Mouse (Mus musculus) neural tube, embryonic 15.5 days (tissue): Measurements from ENCODE around the gene Znrf3. TPM values are rescaled to one million over a fixed set of nuclear protein-coding genes. Genes with fewer than 3 reads are reported as not detected.

Source experiments
- ATAC-seq: fragments of 200-750 bp; cut with Nextera tagmentation; 2 replicates; pipeline ENCODE4 v1.8.0; 2017; ENCODE audit warnings: mild to moderate bottlenecking, moderate TSS enrichment, moderate library complexity; ENCODE audit not compliant: low FRiP score
- H3K27ac ChIP-seq: fragments of 300-500 bp; sonication (generic); replicated peaks from 2 replicates; pipeline ENCODE4 v1.5.1; 2015; ENCODE audit warnings: mild to moderate bottlenecking, inconsistent platforms
- H3K27me3 ChIP-seq: fragments of 300-500 bp; sonication (generic); replicated peaks from 2 replicates; pipeline ENCODE4 v1.6.1; 2015; ENCODE audit warnings: inconsistent platforms
- H3K36me3 ChIP-seq: fragments of 300-500 bp; sonication (generic); 2 replicates; pipeline ENCODE4 v1.6.1; 2015; ENCODE audit warnings: inconsistent platforms
- H3K4me1 ChIP-seq: fragments of 300-500 bp; sonication (generic); 2 replicates; pipeline ENCODE4 v1.6.1; 2015; ENCODE audit warnings: inconsistent platforms
- H3K4me2 ChIP-seq: fragments of 300-500 bp; sonication (generic); 2 replicates; pipeline ENCODE4 v1.6.1; 2015; ENCODE audit warnings: inconsistent platforms, mild to moderate bottlenecking, moderate library complexity
- H3K4me3 ChIP-seq: fragments of 300-500 bp; sonication (generic); replicated peaks from 2 replicates; pipeline ENCODE4 v1.5.1; 2015; ENCODE audit warnings: mild to moderate bottlenecking, inconsistent platforms
- H3K9ac ChIP-seq: fragments of 300-500 bp; sonication (generic); replicated peaks from 2 replicates; pipeline ENCODE4 v1.6.1; 2015; ENCODE audit warnings: mild to moderate bottlenecking, inconsistent platforms
- H3K9me3 ChIP-seq: fragments of 300-500 bp; sonication (generic); replicated peaks from 2 replicates; pipeline ENCODE4 v1.6.1; 2016; ENCODE audit warnings: inconsistent platforms
- WGBS: fragments of 180-500 bp; shearing (Covaris S2); methylation state at CpG from one replicate; pipeline ENCODE4 v1.1.7; 2015; ENCODE audit warnings: mixed read lengths; 5-methylcytosine and 5-hydroxymethylcytosine counted together
- polyA plus RNA-seq: library from polyadenylated mRNA; unstranded; fragments of >200 nt; fragmentation: Nextera tagmentation; extraction: Ambion mirVana; gene quantifications from 2 replicates; pipeline ENCODE4 v1.2.1, GENCODE M21; 2015

Gene Znrf3
- polyA plus RNA-seq, 1 experiment from 2014 or later, result 7.2 TPM

- no peak overlapping the region for H3K4me3 ChIP-seq
- H3K27ac ChIP-seq, result no peak overlapping the region
- no peak for ATAC-seq
- H3K9ac ChIP-seq, result no peak overlapping the region
- no peaks in the 10 kb centered on the region for H3K36me3 ChIP-seq
- no peaks in the 10 kb centered on the region for H3K9me3 ChIP-seq
- 0 out of 2 replicates have a peak, but pooled peaks cover 2% of the 10 kb centered on the region for H3K4me1 ChIP-seq
- H3K27me3 ChIP-seq, result no peaks in the 10 kb centered on the region
- no peak overlapping the region for H3K4me2 ChIP-seq
Measured at GRCm38 (mm10) chr11:5436988-5437387, 7.7 kb downstream of the Znrf3 start.

- Histone ChIP-seq H3K36me3 (no peaks in the 10 kb centered on the region), H3K9me3 (no peaks in the 10 kb centered on the region), H3K4me1 (peaks cover 6% of the 10 kb centered on the region; the same call in 1 of the 2 replicates), H3K9ac (no peak overlapping the region), H3K4me2 (no peak overlapping the region), H3K27me3 (no peaks in the 10 kb centered on the region), H3K27ac (no peak overlapping the region), H3K4me3 (no peak overlapping the region)
- no peak for ATAC-seq
- WGBS, result 100% methylated on average over 1 of the region's 1 CpGs
Measured at GRCm38 (mm10) chr11:5435493-5435892, 9.2 kb downstream of the Znrf3 start.

GRCm38 (mm10) chr11:5432330-5432729 is 12.3 kb downstream of the Znrf3 start:
- peaks cover 6% of the 10 kb centered on the region; the same call in 1 of the 2 replicates for H3K4me1 ChIP-seq
- no peak overlapping the region for H3K27ac ChIP-seq

GRCm38 (mm10) chr11:5430863-5431262 is 13.8 kb downstream of the Znrf3 start:
- Histone ChIP-seq H3K4me2 (no peak overlapping the region), H3K4me1 (peaks cover 6% of the 10 kb centered on the region; the same call in 1 of the 2 replicates), H3K9ac (no peak overlapping the region), H3K27ac (no peak overlapping the region), H3K36me3 (no peaks in the 10 kb centered on the region), H3K4me3 (no peak overlapping the region), H3K27me3 (no peaks in the 10 kb centered on the region), H3K9me3 (no peaks in the 10 kb centered on the region)
- ATAC-seq, result no peak
- WGBS, result 68% methylated on average over 1 of the region's 1 CpGs

More at GRCm38 (mm10) chr11:5432330-5432729, 12.3 kb downstream of the Znrf3 start:
- no peak for ATAC-seq
- H3K4me2 ChIP-seq, result no peak overlapping the region
- WGBS, result 60% methylated on average over 2 of the region's 2 CpGs
- H3K9me3 ChIP-seq, result no peaks in the 10 kb centered on the region
- no peaks in the 10 kb centered on the region for H3K36me3 ChIP-seq
- H3K9ac ChIP-seq, result no peak overlapping the region
- no peak overlapping the region for H3K4me3 ChIP-seq
- H3K27me3 ChIP-seq, result no peaks in the 10 kb centered on the region

DNA sequence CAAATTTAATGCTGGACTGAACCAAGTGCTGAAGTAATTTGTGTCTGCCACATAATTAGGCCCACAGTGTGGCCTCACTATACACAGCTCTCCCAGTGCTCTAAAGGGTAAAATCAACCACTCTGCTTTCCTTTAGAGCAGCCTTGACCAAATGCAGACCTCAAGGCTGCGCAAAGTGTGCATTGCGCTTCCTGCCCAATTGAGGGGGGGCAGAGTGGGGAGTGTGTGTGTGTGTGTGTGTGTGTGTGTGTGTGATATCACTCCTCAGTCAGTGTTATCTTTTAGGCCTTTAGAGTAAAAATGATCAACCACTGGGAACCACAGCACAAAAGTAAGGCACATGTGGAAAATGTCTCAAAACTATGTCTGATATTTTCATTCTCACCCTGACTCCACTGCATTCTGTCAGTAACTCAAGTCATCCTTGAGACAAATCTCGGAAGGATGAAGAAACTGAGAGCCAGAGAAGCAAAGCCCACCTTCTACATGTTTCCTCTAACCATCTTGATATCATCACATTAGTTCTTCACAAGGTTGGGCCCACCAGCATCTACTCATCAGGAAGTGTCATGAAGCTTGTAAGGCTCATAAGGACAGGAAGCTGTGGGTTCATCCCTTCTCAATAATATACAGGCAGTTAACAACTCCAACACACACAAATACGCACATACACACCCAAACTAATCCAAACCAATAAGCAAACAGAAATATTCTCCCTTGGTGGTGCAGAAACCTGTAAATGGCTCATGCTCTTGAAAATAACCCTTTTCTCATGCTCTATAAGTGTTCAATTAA is 15.1 kb downstream of the Znrf3 start:
- ATAC-seq, result no peak
- WGBS, result 94% methylated on average over 4 of the region's 4 CpGs
- no peaks in the 10 kb centered on the region for H3K27me3 ChIP-seq

GRCm38 (mm10) chr11:5427251-5427650 is 17.4 kb downstream of the Znrf3 start:
- H3K9ac ChIP-seq, result no peak overlapping the region
- H3K4me2 ChIP-seq, result no peak overlapping the region
- 77% methylated on average over 3 of the region's 3 CpGs for WGBS
- peaks cover 8% of the 10 kb centered on the region for H3K4me1 ChIP-seq
- no peak overlapping the region for H3K4me3 ChIP-seq
- no peaks in the 10 kb centered on the region for H3K27me3 ChIP-seq
- H3K27ac ChIP-seq, result no peak overlapping the region
- no peaks in the 10 kb centered on the region for H3K36me3 ChIP-seq
- ATAC-seq, result no peak
- no peaks in the 10 kb centered on the region for H3K9me3 ChIP-seq

More for the DNA sequence above, 15.1 kb downstream of the Znrf3 start:
- Histone ChIP-seq H3K9me3 (no peaks in the 10 kb centered on the region), H3K36me3 (no peaks in the 10 kb centered on the region), H3K27ac (no peak overlapping the region), H3K4me2 (no peak overlapping the region), H3K4me1 (peaks cover 4% of the 10 kb centered on the region; the same call in 1 of the 2 replicates), H3K4me3 (no peak overlapping the region), H3K9ac (no peak overlapping the region)

- H3K36me3 ChIP-seq, result no peaks in the 10 kb centered on the region
- no peaks in the 10 kb centered on the region for H3K9me3 ChIP-seq
- peaks cover 13% of the 10 kb centered on the region for H3K4me1 ChIP-seq
- no peak for ATAC-seq
- H3K27me3 ChIP-seq, result no peaks in the 10 kb centered on the region
- WGBS, result 98% methylated on average over 2 of the region's 2 CpGs
- no peak overlapping the region for H3K27ac ChIP-seq
- no peak overlapping the region for H3K4me3 ChIP-seq
- H3K9ac ChIP-seq, result no peak overlapping the region
- no peak overlapping the region for H3K4me2 ChIP-seq
Measured at GRCm38 (mm10) chr11:5426317-5426716, 18.3 kb downstream of the Znrf3 start.

GRCm38 (mm10) chr11:5425106-5425505 is 19.5 kb downstream of the Znrf3 start:
- Histone ChIP-seq H3K27me3 (no peaks in the 10 kb centered on the region), H3K27ac (no peak overlapping the region), H3K4me3 (no peak overlapping the region), H3K9ac (no peak overlapping the region), H3K4me1 (peaks cover 11% of the 10 kb centered on the region), H3K9me3 (no peaks in the 10 kb centered on the region), H3K36me3 (no peaks in the 10 kb centered on the region), H3K4me2 (no peak overlapping the region)
- 40% methylated on average over 2 of the region's 2 CpGs for WGBS
- no peak for ATAC-seq

GRCm38 (mm10) chr11:5424185-5424584 is 20.5 kb downstream of the Znrf3 start:
- Histone ChIP-seq H3K4me1 (peaks cover 11% of the 10 kb centered on the region), H3K9ac (no peak overlapping the region), H3K4me3 (no peak overlapping the region), H3K4me2 (no peak overlapping the region), H3K9me3 (no peaks in the 10 kb centered on the region), H3K36me3 (no peaks in the 10 kb centered on the region), H3K27me3 (no peaks in the 10 kb centered on the region), H3K27ac (no peak overlapping the region)
- ATAC-seq, result no peak
- 85% methylated on average over 4 of the region's 4 CpGs for WGBS

- Histone ChIP-seq H3K27ac (no peak overlapping the region), H3K9me3 (no peaks in the 10 kb centered on the region), H3K4me1 (peaks cover 11% of the 10 kb centered on the region), H3K27me3 (no peaks in the 10 kb centered on the region), H3K9ac (no peak overlapping the region), H3K4me2 (no peak overlapping the region), H3K4me3 (no peak overlapping the region), H3K36me3 (no peaks in the 10 kb centered on the region)
- no peak for ATAC-seq
Measured at GRCm38 (mm10) chr11:5423000-5423399, 21.6 kb downstream of the Znrf3 start.

- H3K36me3 ChIP-seq, result no peaks in the 10 kb centered on the region
- no peak overlapping the region for H3K9ac ChIP-seq
- WGBS, result 55% methylated on average over 1 of the region's 1 CpGs
- no peak overlapping the region for H3K4me3 ChIP-seq
- no peaks in the 10 kb centered on the region for H3K9me3 ChIP-seq
- H3K4me2 ChIP-seq, result no peak overlapping the region
- peaks cover 11% of the 10 kb centered on the region for H3K4me1 ChIP-seq
- H3K27me3 ChIP-seq, result no peaks in the 10 kb centered on the region
- ATAC-seq, result no peak
- H3K27ac ChIP-seq, result no peak overlapping the region
Measured at GRCm38 (mm10) chr11:5422252-5422636, 22.4 kb downstream of the Znrf3 start.

DNA sequence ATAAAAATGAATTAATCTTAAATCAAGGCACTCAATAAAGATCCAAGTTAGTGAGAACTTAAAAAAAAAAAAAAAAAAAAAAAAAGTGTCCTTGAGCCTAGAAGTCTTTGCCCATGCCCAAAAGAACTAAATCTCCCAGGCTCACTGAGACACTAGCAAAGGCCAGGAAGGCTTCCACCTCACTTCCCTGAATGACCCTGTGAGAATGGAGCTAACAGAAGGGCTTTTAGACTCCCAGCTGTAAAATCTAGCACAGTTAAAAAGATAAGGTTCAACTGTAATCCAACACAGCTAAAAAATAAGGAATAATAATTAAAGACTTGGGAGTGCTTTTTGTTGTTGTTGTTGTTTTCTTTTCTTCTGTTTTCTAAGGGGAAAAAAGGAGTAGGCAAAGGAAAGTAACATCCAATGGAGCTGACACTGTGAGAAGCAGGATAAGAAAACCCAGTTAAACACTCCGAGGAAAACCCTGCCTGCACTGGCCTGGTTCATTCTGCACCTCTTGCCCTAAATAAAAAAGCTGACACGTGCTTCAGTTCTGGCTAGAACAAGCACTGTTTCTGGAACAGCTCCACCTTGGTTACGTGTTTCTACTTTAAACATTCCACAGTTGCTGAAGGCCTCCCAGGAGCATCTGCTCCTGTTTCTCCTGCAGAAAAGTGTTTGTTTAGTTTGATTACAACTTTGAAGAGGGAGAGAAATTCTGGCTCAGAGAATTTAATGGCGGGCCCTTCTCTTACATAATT is 23.0 kb downstream of the Znrf3 start:
- 36% methylated on average over 4 of the region's 4 CpGs for WGBS
- peaks cover 15% of the 10 kb centered on the region for H3K4me1 ChIP-seq
- H3K27ac ChIP-seq, result peak overlapping the region; percentile 33; the same call in 1 of the 2 replicates
- no peak for ATAC-seq
- no peaks in the 10 kb centered on the region for H3K9me3 ChIP-seq
- H3K4me3 ChIP-seq, result no peak overlapping the region
- no peaks in the 10 kb centered on the region for H3K36me3 ChIP-seq
- no peak overlapping the region for H3K9ac ChIP-seq
- no peaks in the 10 kb centered on the region for H3K27me3 ChIP-seq
- no peak overlapping the region for H3K4me2 ChIP-seq
